Mouse (Mus musculus): ENCODE measurements around the gene Urad. TPM values are rescaled to one million over a fixed set of nuclear protein-coding genes. Genes with fewer than 3 reads are reported as not detected.

Gene Urad
- 0.41 and 0.71 TPM in 2 replicates for polyA plus RNA-seq (2015; fragmentation: Nextera tagmentation; extraction: Ambion mirVana)

DNA sequence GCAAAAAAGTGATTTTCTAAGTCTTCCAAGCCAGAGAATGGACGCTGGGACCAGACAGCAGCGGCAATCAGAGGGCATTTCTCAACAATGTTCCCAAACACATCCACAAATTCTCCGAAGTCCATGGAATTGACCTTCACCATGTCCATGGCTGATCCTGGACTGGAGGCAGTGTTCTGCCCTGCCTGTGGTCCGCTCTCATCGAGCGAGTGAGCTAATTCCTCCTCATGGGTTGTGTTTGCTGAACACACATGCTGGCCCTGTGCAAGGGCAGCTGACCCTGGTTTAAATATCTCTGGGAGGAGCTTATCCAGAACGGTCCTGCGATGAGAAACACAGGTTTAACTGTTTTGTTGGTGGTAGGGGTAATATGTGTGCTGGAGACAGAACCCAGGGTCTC, at the start of gene Urad:
TSS of gene Urad (minus strand) at position 258 of the 400 bp plus-strand sequence.
- Histone ChIP-seq H3K27ac (no peak within 1 kb of the TSS), H3K9ac (no peak within 1 kb of the TSS), H3K36me3 (no peaks in the 10 kb centered on the region), H3K4me3 (replicated peaks) (no peak within 1 kb of the TSS), H3K4me2 (no peak within 1 kb of the TSS), H3K9me3 (no peaks in the 10 kb centered on the region), H3K27me3 (replicated peaks) (peaks cover 32% of the 10 kb centered on the region), H3K4me1 (no peaks in the 10 kb centered on the region)
- 53% methylated on average over 8 of the region's 8 CpGs for WGBS
- peak; percentile 45; the same call in 1 of the 2 replicates for ATAC-seq (ENCODE audit: insufficient read depth, low FRiP score, low read depth)

DNA sequence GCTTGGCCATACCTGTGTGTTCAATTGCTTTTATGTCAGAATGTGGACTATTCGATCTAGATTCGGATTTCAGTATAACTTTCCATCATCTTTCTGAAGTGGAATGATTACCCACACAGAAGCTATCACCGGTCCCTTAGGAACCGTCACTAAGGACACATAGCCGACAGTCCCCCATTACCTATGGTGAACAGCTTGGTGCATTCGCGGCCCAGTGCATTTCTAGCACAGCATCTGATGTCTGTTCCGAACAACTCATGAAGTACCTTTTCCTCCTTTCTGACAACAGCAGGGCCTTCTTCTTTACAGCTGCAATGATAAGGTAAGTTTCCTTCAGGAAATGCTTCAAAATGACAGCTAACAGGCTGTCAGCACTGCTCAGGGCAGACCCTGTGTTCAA, 48.0 kb upstream of the Urad start:
- no peak overlapping the region for H3K27ac ChIP-seq
- no peak for ATAC-seq (ENCODE audit: insufficient read depth, low FRiP score, low read depth)
- no peaks in the 10 kb centered on the region for H3K4me1 ChIP-seq
- no peak overlapping the region for H3K9ac ChIP-seq
- H3K4me3 ChIP-seq (replicated peaks) = no peak overlapping the region
- H3K36me3 ChIP-seq = no peaks in the 10 kb centered on the region
- no peaks in the 10 kb centered on the region for H3K27me3 ChIP-seq (replicated peaks)
- no peaks in the 10 kb centered on the region for H3K9me3 ChIP-seq
- no peak overlapping the region for H3K4me2 ChIP-seq
- 81% methylated on average over 8 of the region's 8 CpGs for WGBS

DNA sequence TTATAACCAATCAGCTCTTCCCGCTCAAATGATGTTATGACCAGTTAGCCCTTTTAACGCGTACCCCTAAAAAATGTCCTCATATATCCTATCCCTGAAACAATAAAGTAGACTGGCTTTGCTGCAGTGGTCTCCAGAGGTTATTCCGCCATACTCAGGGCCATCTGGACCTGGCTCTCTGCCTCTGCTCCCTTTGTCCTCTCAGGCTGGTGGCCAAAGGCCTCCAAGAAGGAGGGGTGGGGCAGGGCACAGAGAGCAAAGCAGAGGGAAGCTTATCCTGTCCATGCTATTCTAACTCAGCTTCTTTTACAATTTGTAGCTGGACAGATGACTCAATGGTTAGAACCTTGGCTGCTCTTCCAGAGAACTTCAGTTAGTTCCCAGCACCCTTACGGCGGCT, 46.0 kb upstream of the Urad start:
- WGBS = 93% methylated on average over 6 of the region's 6 CpGs
- no peak overlapping the region for H3K9ac ChIP-seq
- H3K9me3 ChIP-seq = no peaks in the 10 kb centered on the region
- no peaks in the 10 kb centered on the region for H3K36me3 ChIP-seq
- H3K4me1 ChIP-seq = no peaks in the 10 kb centered on the region
- H3K27ac ChIP-seq = no peak overlapping the region
- no peak overlapping the region for H3K4me2 ChIP-seq
- H3K4me3 ChIP-seq (replicated peaks) = no peak overlapping the region
- no peak for ATAC-seq (ENCODE audit: insufficient read depth, low FRiP score, low read depth)
- H3K27me3 ChIP-seq (replicated peaks) = no peaks in the 10 kb centered on the region

DNA sequence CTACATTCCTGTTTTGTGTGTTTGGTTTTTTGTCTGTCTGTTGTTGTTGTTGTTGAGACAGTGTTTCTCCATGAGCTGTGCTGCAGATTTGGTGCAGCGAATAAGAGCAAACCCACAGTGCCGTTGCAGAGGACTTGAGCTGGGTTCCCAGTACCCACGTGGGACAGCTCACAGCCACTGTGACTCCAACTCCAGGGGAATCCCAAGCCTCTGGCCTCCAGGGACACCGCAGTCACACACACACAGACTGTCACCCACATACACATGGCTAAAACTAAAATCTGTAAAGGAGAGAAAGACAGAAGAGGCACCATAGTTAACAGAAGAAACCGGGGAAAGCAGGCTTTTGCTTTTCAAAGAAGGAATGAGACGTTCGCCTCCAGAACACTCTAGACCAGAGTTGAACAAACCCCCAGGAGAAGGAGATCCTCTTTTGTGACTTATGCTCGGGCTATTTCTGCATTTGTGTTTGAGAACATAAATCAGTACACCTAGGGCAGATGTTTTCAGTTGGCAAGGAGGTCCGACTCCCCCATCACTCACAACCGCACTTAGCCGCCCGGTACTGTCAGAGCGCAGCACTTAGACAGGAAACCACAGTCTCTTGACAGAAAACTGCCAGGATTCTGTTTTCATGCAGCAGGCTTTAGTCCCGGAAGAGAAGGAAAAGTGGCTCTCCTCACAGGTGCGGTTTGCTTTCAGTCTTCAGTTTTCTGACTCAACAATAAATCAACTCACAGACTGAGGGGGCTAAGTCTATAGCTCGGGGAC, 43.9 kb upstream of the Urad start:
- Histone ChIP-seq H3K4me1 (no peaks in the 10 kb centered on the region), H3K4me2 (no peak overlapping the region), H3K9me3 (no peaks in the 10 kb centered on the region), H3K9ac (no peak overlapping the region), H3K27me3 (replicated peaks) (no peaks in the 10 kb centered on the region), H3K36me3 (no peaks in the 10 kb centered on the region), H3K4me3 (replicated peaks) (no peak overlapping the region), H3K27ac (no peak overlapping the region)
- WGBS = 38% methylated on average over 16 of the region's 16 CpGs
- ATAC-seq (ENCODE audit: insufficient read depth, low FRiP score, low read depth) = no peak

DNA sequence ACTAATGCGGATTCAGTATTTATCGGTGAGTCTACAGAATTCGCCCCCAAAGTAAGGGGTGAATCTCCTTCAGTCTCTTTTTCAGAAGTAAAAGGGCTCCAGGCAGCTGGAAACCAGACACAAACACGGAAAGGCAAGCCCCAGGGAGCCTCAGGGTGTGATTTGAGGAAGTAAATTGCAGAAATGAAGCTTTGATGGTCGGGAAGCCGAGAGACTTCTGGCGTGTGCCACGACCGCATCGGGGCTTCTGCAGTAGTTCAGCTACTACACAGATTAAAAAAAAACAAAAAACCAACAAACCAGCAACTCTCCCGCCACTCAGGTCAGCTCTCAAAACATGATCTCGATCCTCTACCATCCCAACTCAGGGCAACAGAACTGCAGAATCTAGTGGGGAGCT, 40.8 kb upstream of the Urad start:
- Histone ChIP-seq H3K27me3 (replicated peaks) (no peaks in the 10 kb centered on the region), H3K9ac (no peak overlapping the region), H3K4me3 (replicated peaks) (no peak overlapping the region), H3K4me1 (no peaks in the 10 kb centered on the region), H3K27ac (no peak overlapping the region), H3K4me2 (no peak overlapping the region), H3K9me3 (no peaks in the 10 kb centered on the region), H3K36me3 (no peaks in the 10 kb centered on the region)
- 69% methylated on average over 12 of the region's 12 CpGs for WGBS
- ATAC-seq (ENCODE audit: insufficient read depth, low FRiP score, low read depth) = no peak

DNA sequence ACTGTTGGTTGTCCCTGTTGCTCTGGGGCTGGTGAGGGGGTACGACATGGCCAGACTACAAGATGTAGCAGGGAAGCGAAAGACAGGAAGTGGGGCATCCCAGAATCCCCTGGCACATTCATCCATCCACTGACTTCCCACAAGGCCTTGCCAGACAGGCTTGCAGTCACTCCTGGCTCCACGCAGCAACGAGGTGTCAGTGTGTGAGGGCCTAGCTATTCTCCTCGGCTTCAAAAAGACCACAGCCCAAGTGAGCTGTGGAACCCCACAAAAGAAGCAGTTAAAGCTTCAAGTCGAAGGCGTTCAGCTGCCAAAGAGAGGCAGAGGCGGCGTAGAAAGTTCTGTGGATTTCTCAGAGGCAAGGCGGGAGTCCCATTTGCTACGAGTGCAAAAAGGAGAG, 36.2 kb upstream of the Urad start:
- Histone ChIP-seq H3K4me2 (no peak overlapping the region), H3K4me1 (no peaks in the 10 kb centered on the region), H3K27ac (no peak overlapping the region), H3K36me3 (no peaks in the 10 kb centered on the region), H3K9me3 (no peaks in the 10 kb centered on the region), H3K9ac (no peak overlapping the region), H3K4me3 (replicated peaks) (no peak overlapping the region), H3K27me3 (replicated peaks) (no peaks in the 10 kb centered on the region)
- 81% methylated on average over 11 of the region's 11 CpGs for WGBS
- no peak for ATAC-seq (ENCODE audit: insufficient read depth, low FRiP score, low read depth)

DNA sequence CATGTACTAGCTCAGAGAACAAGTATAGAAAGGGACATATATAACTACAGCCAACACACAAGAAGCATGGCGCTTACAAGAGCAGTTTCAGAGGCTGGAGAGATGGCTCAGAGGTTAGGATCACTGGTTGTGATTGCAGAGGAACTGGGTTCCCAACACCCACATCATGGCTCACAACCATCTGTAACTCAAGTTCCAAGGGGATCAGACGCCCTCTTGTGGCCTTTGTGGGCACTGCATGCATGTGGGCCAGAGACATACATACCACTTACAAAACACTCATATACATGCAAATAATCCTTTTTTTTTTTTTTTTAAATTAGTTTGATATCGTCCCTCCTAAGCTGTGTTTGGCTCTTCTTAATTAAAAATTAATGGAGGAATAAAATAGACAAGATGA, 35.3 kb upstream of the Urad start:
- no peaks in the 10 kb centered on the region for H3K9me3 ChIP-seq
- H3K9ac ChIP-seq = no peak overlapping the region
- no peak for ATAC-seq (ENCODE audit: insufficient read depth, low FRiP score, low read depth)
- H3K27me3 ChIP-seq (replicated peaks) = no peaks in the 10 kb centered on the region
- WGBS = 51% methylated on average over 3 of the region's 3 CpGs
- no peak overlapping the region for H3K4me3 ChIP-seq (replicated peaks)
- no peak overlapping the region for H3K4me2 ChIP-seq
- H3K4me1 ChIP-seq = no peaks in the 10 kb centered on the region
- no peaks in the 10 kb centered on the region for H3K36me3 ChIP-seq
- no peak overlapping the region for H3K27ac ChIP-seq

DNA sequence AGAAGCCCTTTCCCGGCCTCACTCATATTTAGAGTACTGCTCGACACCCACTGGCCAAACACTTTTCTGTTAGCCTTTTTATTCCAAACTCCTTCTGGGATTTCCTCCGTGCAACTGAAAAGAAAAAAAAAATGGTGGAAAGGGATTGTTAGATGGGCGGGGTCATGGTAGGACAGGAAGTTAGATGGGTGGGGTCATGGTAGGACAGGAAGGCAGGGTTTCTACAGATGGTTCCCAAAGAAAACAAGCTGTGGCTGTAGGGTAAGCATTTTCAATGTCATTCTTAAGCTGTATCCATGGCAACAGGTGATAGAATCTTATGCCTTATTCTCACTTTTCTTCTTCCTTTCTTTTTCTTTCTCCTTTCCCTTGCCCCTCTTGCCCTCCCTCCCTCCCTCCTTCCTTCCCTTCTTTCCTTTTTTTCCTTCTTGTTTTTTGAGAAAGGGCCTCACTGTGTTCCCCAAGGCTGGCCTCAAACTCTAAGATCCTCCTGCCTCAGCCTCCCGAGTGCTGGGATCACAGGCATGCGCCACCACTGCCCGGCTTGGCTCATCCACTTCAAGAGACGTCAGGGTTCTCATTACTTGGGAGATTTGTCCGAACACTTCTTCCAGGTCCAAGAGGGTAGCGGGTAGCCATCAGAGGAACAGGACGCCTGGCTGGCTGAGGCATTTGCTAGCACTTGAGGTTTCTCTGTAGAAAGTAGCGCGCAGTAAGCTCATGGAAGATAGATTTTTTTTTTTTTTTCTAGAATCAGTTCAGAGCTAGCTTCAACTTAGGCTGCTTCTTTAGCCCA, 34.2 kb upstream of the Urad start:
- Histone ChIP-seq H3K4me2 (no peak overlapping the region), H3K27me3 (replicated peaks) (no peaks in the 10 kb centered on the region), H3K4me1 (no peaks in the 10 kb centered on the region), H3K9me3 (no peaks in the 10 kb centered on the region), H3K4me3 (replicated peaks) (no peak overlapping the region), H3K36me3 (no peaks in the 10 kb centered on the region), H3K27ac (no peak overlapping the region), H3K9ac (no peak overlapping the region)
- ATAC-seq (ENCODE audit: insufficient read depth, low FRiP score, low read depth) = no peak
- WGBS = 88% methylated on average over 13 of the region's 13 CpGs

DNA sequence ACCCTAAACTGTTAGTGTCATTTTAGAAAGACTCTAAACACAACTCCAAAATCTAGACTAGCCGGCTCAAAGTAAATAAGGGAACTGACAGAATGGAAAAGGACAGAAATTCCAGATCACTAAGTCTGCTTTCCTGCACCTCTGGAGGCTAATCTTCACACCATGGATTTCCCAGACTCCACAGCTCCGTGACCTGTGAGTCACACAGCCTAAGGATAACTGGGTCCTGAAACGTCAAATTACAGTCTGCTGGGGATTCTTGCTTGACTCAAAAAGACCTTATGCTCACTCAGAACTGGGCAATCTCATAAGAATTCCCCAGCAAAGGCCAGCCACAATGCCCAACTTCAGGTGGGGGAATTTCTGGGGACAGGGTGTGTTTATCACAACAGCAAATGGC, 33.5 kb upstream of the Urad start:
- H3K4me1 ChIP-seq = no peaks in the 10 kb centered on the region
- ATAC-seq (ENCODE audit: insufficient read depth, low FRiP score, low read depth) = no peak

DNA sequence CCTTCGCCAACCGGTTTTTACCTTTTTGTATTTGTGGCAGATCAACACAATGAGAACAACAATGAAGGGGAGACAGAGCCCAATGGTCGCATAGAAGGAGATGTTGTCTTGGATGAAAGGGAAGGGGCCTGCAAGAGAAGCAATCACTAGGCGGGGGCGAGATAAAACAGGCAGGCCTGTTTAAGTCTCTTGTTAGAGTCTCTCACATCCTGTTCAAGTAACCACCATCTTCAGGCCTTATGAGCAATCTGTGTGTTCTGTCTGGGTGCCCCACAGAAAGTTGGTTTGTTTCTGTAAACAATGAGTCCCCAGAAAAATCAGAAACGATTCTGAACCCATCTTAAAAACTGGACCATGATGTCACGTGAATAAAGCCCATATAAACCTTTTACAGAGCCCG, 32.7 kb upstream of the Urad start:
- Histone ChIP-seq H3K9me3 (no peaks in the 10 kb centered on the region), H3K4me2 (no peak overlapping the region), H3K4me1 (no peaks in the 10 kb centered on the region), H3K4me3 (replicated peaks) (no peak overlapping the region), H3K27ac (no peak overlapping the region), H3K9ac (no peak overlapping the region), H3K27me3 (replicated peaks) (no peaks in the 10 kb centered on the region), H3K36me3 (no peaks in the 10 kb centered on the region)
- no peak for ATAC-seq (ENCODE audit: insufficient read depth, low FRiP score, low read depth)
- WGBS = 75% methylated on average over 8 of the region's 8 CpGs

More for the DNA sequence above, 33.5 kb upstream of the Urad start:
- no peak overlapping the region for H3K27ac ChIP-seq
- no peak overlapping the region for H3K4me2 ChIP-seq
- no peak overlapping the region for H3K9ac ChIP-seq
- 61% methylated on average over 3 of the region's 3 CpGs for WGBS
- no peaks in the 10 kb centered on the region for H3K9me3 ChIP-seq
- no peaks in the 10 kb centered on the region for H3K27me3 ChIP-seq (replicated peaks)
- H3K4me3 ChIP-seq (replicated peaks) = no peak overlapping the region
- no peaks in the 10 kb centered on the region for H3K36me3 ChIP-seq

DNA sequence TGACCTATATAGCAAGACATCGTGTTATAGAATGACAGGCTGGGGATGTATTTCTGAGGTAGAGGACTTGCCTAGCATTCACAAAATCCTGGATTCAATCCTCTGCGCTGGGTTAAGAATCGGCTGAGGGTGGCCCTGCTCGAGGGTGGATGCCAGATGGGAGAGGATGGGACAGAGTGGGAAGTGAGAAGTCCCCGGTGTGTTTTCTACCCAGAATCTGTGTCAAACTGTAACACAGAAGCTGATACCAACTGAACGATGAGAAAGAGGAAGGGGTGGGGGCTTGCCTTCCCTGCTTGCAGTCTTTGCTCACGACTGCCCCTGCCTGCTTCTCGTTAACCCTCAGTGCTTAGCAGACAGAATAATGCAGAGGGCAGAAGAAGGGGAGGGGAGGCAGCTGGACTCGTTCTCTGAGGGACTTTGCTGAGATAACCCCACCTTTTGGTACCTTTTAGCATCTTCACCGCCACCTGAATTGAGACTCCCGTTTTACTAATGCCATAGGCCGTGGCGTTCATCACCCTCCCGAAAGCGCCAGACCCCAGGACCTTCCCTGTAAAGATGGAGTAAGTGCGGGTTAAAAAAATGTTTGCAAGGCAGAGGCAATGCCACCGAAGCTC, 32.0 kb upstream of the Urad start:
- WGBS = 62% methylated on average over 17 of the region's 17 CpGs

DNA sequence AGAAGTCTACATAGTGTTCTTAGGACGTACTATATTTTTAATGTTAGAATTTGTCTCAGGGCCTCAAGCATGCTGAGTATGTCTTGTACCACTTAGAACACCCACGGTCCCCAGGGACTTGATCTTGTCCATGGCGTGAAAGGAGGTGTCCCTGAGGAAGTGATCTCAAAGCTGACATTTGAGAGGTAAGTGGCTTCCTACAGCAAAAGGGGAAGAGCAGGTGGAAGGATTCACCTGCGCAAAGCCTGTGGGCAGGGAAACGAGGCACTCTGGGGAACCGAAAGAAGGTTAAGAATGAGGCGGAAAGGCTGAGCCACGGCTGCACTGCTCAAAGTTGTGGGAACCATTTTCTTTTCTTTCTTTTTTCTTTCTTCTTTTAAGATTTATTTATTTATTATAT, 29.7 kb upstream of the Urad start:
- Histone ChIP-seq H3K4me2 (no peak overlapping the region), H3K27me3 (replicated peaks) (no peaks in the 10 kb centered on the region), H3K9me3 (no peaks in the 10 kb centered on the region), H3K27ac (no peak overlapping the region), H3K4me3 (replicated peaks) (no peak overlapping the region), H3K36me3 (no peaks in the 10 kb centered on the region), H3K4me1 (no peaks in the 10 kb centered on the region), H3K9ac (no peak overlapping the region)
- no peak for ATAC-seq (ENCODE audit: insufficient read depth, low FRiP score, low read depth)
- WGBS = 87% methylated on average over 8 of the region's 8 CpGs

More for the DNA sequence above, 32.0 kb upstream of the Urad start:
- no peaks in the 10 kb centered on the region for H3K36me3 ChIP-seq
- no peak overlapping the region for H3K27ac ChIP-seq
- H3K4me3 ChIP-seq (replicated peaks) = no peak overlapping the region
- H3K4me2 ChIP-seq = no peak overlapping the region
- no peaks in the 10 kb centered on the region for H3K9me3 ChIP-seq
- H3K9ac ChIP-seq = no peak overlapping the region
- ATAC-seq (ENCODE audit: insufficient read depth, low FRiP score, low read depth) = no peak
- H3K4me1 ChIP-seq = no peaks in the 10 kb centered on the region
- no peaks in the 10 kb centered on the region for H3K27me3 ChIP-seq (replicated peaks)
